In genomic region chr19:47316288-47317062, GRCm38 (mm10) we compare ENCODE assay signal across 9 mouse cellular contexts.
DNase-seq lines count a peak whose midpoint lies in the region; ATAC-seq and TF ChIP-seq lines count a peak whose summit lies in the region.
"Had no signal": no experiment of that assay in that cellular context is flagged by ENCODE, and none has a peak within 500 bp of the region (broad histone marks: within the 10 kb centered on the region; RNA-seq: fewer than 3 reads in every experiment).

No protein-coding gene starts in this region.

- 0 out of 2 replicates have a peak overlapping the region, but pooled peaks have one; percentile 12 for H3K9ac ChIP-seq in forebrain, embryonic 12.5 days
- no peak overlapping the region for H3K9ac ChIP-seq in forebrain, postnatal 0 days
- no peak overlapping the region for H3K9ac ChIP-seq in liver, postnatal 0 days (replicated peaks)
- no peak overlapping the region for H3K9ac ChIP-seq in liver, embryonic 12.5 days
- H3K9ac ChIP-seq in embryonic facial prominence, embryonic 15.5 days, result no peak overlapping the region
- no peak overlapping the region; the same call in 1 of the 2 replicates for H3K9ac ChIP-seq in limb, embryonic 13.5 days
- H3K9ac ChIP-seq: hindbrain, embryonic 12.5 days had no signal

- peak overlapping the region; percentile 47; the same call in 1 of the 2 replicates for H3K27ac ChIP-seq in forebrain, embryonic 12.5 days
- H3K27ac ChIP-seq in forebrain, postnatal 0 days (ENCODE audit: low read depth, low read length), result no peak overlapping the region
- no peak overlapping the region for H3K27ac ChIP-seq in liver, postnatal 0 days (ENCODE audit: low read depth)
- no peak overlapping the region for H3K27ac ChIP-seq in liver, embryonic 12.5 days
- peak overlapping the region; percentile 96 for H3K27ac ChIP-seq in embryonic facial prominence, embryonic 15.5 days (replicated peaks)
- H3K27ac ChIP-seq in limb, embryonic 13.5 days, result peak overlapping the region; percentile 78

- no peaks in the 10 kb centered on the region for H3K9me3 ChIP-seq in forebrain, embryonic 12.5 days
- no peaks in the 10 kb centered on the region for H3K9me3 ChIP-seq in forebrain, postnatal 0 days (ENCODE audit: low read length)
- H3K9me3 ChIP-seq in liver, postnatal 0 days (ENCODE audit: low read length), result no peaks in the 10 kb centered on the region
- H3K9me3 ChIP-seq in liver, embryonic 12.5 days (replicated peaks), result no peaks in the 10 kb centered on the region
- no peaks in the 10 kb centered on the region for H3K9me3 ChIP-seq in embryonic facial prominence, embryonic 15.5 days (replicated peaks)
- H3K9me3 ChIP-seq in limb, embryonic 13.5 days, result no peaks in the 10 kb centered on the region
- H3K9me3 ChIP-seq: hindbrain, embryonic 12.5 days had no signal

- ATAC-seq in forebrain, embryonic 12.5 days (ENCODE audit: low FRiP score), result no peak
- no peak for ATAC-seq in forebrain, postnatal 0 days
- ATAC-seq in liver, postnatal 0 days, result peak; percentile 14; the same call in 1 of the 2 replicates
- no peak for ATAC-seq in liver, embryonic 12.5 days
- no peak for ATAC-seq in embryonic facial prominence, embryonic 15.5 days (ENCODE audit: insufficient number of reproducible peaks, low FRiP score, low TSS enrichment, low read depth)
- ATAC-seq in limb, embryonic 13.5 days (ENCODE audit: low FRiP score, low read depth), result no peak

- peaks cover 17% of the 10 kb centered on the region; the same call in 1 of the 2 replicates for H3K27me3 ChIP-seq in forebrain, embryonic 12.5 days
- H3K27me3 ChIP-seq in forebrain, postnatal 0 days (ENCODE audit: insufficient read depth, low read length), result 0 out of 2 replicates have a peak, but pooled peaks cover 4% of the 10 kb centered on the region
- H3K27me3 ChIP-seq in liver, postnatal 0 days (ENCODE audit: insufficient read depth, low read length), result no peaks in the 10 kb centered on the region; the same call in 1 of the 2 replicates
- H3K27me3 ChIP-seq in liver, embryonic 12.5 days (replicated peaks), result peaks cover 30% of the 10 kb centered on the region
- H3K27me3 ChIP-seq in embryonic facial prominence, embryonic 15.5 days, result no peaks in the 10 kb centered on the region
- no peaks in the 10 kb centered on the region for H3K27me3 ChIP-seq in limb, embryonic 13.5 days

- no peak overlapping the region for H3K4me3 ChIP-seq in forebrain, embryonic 12.5 days (replicated peaks)
- no peak overlapping the region for H3K4me3 ChIP-seq in forebrain, postnatal 0 days (ENCODE audit: low read depth, low read length)
- no peak overlapping the region for H3K4me3 ChIP-seq in liver, postnatal 0 days (ENCODE audit: low read depth, low read length)
- H3K4me3 ChIP-seq in liver, embryonic 12.5 days, result no peak overlapping the region
- H3K4me3 ChIP-seq in embryonic facial prominence, embryonic 15.5 days (replicated peaks), result no peak overlapping the region
- no peak overlapping the region for H3K4me3 ChIP-seq in limb, embryonic 13.5 days
- H3K4me3 ChIP-seq: hindbrain, embryonic 12.5 days had no signal

- no peaks in the 10 kb centered on the region for H3K36me3 ChIP-seq in forebrain, embryonic 12.5 days (replicated peaks)
- H3K36me3 ChIP-seq in forebrain, postnatal 0 days (ENCODE audit: insufficient read depth), result no peaks in the 10 kb centered on the region
- no peaks in the 10 kb centered on the region for H3K36me3 ChIP-seq in liver, postnatal 0 days (replicated peaks; ENCODE audit: insufficient read depth, low read length)
- H3K36me3 ChIP-seq in liver, embryonic 12.5 days, result no peaks in the 10 kb centered on the region
- no peaks in the 10 kb centered on the region; the same call in 1 of the 2 replicates for H3K36me3 ChIP-seq in embryonic facial prominence, embryonic 15.5 days
- peaks cover 8% of the 10 kb centered on the region for H3K36me3 ChIP-seq in limb, embryonic 13.5 days
- H3K36me3 ChIP-seq: hindbrain, embryonic 12.5 days had no signal

- peaks cover 66% of the 10 kb centered on the region for H3K4me1 ChIP-seq in forebrain, embryonic 12.5 days
- peaks cover 7% of the 10 kb centered on the region; the same call in 1 of the 2 replicates for H3K4me1 ChIP-seq in forebrain, postnatal 0 days (ENCODE audit: insufficient read depth)
- H3K4me1 ChIP-seq in liver, postnatal 0 days (ENCODE audit: insufficient read depth), result peaks cover 50% of the 10 kb centered on the region
- peaks cover 35% of the 10 kb centered on the region for H3K4me1 ChIP-seq in liver, embryonic 12.5 days
- H3K4me1 ChIP-seq in embryonic facial prominence, embryonic 15.5 days, result peaks cover 100% of the 10 kb centered on the region
- peaks cover 91% of the 10 kb centered on the region for H3K4me1 ChIP-seq in limb, embryonic 13.5 days

- H3K4me2 ChIP-seq in forebrain, embryonic 12.5 days, result no peak overlapping the region
- H3K4me2 ChIP-seq in forebrain, postnatal 0 days (ENCODE audit: low read depth), result no peak overlapping the region
- H3K4me2 ChIP-seq in liver, postnatal 0 days (ENCODE audit: low read depth, low read length), result no peak overlapping the region
- H3K4me2 ChIP-seq in liver, embryonic 12.5 days, result no peak overlapping the region
- no peak overlapping the region for H3K4me2 ChIP-seq in embryonic facial prominence, embryonic 15.5 days (replicated peaks)
- H3K4me2 ChIP-seq in limb, embryonic 13.5 days (replicated peaks), result 0 out of 2 replicates have a peak overlapping the region, but pooled peaks have one; percentile 1
- H3K4me2 ChIP-seq: hindbrain, embryonic 12.5 days had no signal

- no peak for TF ChIP-seq EP300 in liver, postnatal 0 days (IDR thresholded peaks at IDR 0.05; ENCODE audit: low read depth)

- WGBS in forebrain, embryonic 12.5 days, result 74% methylated on average over 19 of the region's 19 CpGs
- 67% methylated on average over 19 of the region's 19 CpGs for WGBS in forebrain, postnatal 0 days
- WGBS in liver, postnatal 0 days (ENCODE audit: insufficient replicate concordance), result 67% methylated on average over 19 of the region's 19 CpGs
- 62% methylated on average over 19 of the region's 19 CpGs for WGBS in liver, embryonic 12.5 days (ENCODE audit: insufficient replicate concordance)
- WGBS in embryonic facial prominence, embryonic 15.5 days, result 54% methylated on average over 19 of the region's 19 CpGs
- 67% methylated on average over 19 of the region's 19 CpGs for WGBS in limb, embryonic 13.5 days

- DNase-seq in forebrain, postnatal 0 days, result no peak
- peak; percentile 49 for DNase-seq in liver, postnatal 0 days
- no peak for DNase-seq in thymus, postnatal 36 days
- no peak for DNase-seq in urinary bladder, postnatal 10 days (ENCODE audit: low spot score)

- TF ChIP-seq CTCF in forebrain, postnatal 0 days (IDR thresholded peaks at IDR 0.05; ENCODE audit: low read depth), result no peak
- TF ChIP-seq CTCF in liver, postnatal 0 days (IDR thresholded peaks at IDR 0.05; ENCODE audit: low read depth), result no peak

Comparison
In these comparisons a context has a peak if more than half of its experiments do, and no peak if none do; other contexts are left out.
1. H3K27ac ChIP-seq: peak in forebrain, embryonic 12.5 days (single experiment), embryonic facial prominence, embryonic 15.5 days (single experiment) and limb, embryonic 13.5 days (single experiment); none in forebrain, postnatal 0 days (single experiment), liver, postnatal 0 days (single experiment) and liver, embryonic 12.5 days (single experiment).